Mouse (Mus musculus) heart, adult 2 months (tissue): ENCODE measurements around the gene Nelfcd.

Source experiments
- CTCF ChIP-seq: fragments of 200-600 bp; IDR thresholded peaks from 2 replicates; pipeline ENCODE4 v1.8.1; 2022; ENCODE audit warnings: antibody characterized with exemption, mild to moderate bottlenecking, moderate library complexity
- EP300 ChIP-seq: fragments of 200-500 bp; IDR thresholded peaks from 2 replicates; pipeline ENCODE4 v1.6.1; 2011; ENCODE audit warnings: low read depth, low read length, control low read depth; ENCODE audit not compliant: insufficient read depth
- POLR2A ChIP-seq: fragments of 200-500 bp; IDR thresholded peaks from 2 replicates; pipeline ENCODE4 v1.6.1; 2011; ENCODE audit warnings: mild to moderate bottlenecking, low read depth, low read length, control low read depth; ENCODE audit not compliant: insufficient read depth

- TF ChIP-seq CTCF (no peak), EP300 (no peak), POLR2A (no peak)
These were observed 8.9 kb downstream of the Nelfcd start for GRCm38 (mm10) chr2:174424301-174425085.
